Mouse (Mus musculus) heart, embryonic 13.5 days (tissue): ENCODE measurements around the gene Nampt. TPM values are rescaled to one million over a fixed set of nuclear protein-coding genes. Genes with fewer than 3 reads are reported as not detected.

ENCODE experiments used
- polyA plus RNA-seq: library from polyadenylated mRNA; unstranded; fragments of >200 nt; fragmentation: Nextera tagmentation; extraction: Ambion mirVana; gene quantifications from 2 replicates; pipeline ENCODE4 v1.2.1, GENCODE M21; 2015

The Nampt gene
- polyA plus RNA-seq, 1 experiment from 2014 or later = 15.2 TPM

Other genes with a start within 250 kb of the Nampt start
- gene Sypl, start 134.3 kb downstream of the Nampt start, polyA plus RNA-seq = 79.8 and 94.2 TPM in 2 replicates